Mouse (Mus musculus) forebrain, embryonic 16.5 days (tissue): ENCODE results near the gene Rnf39. TPM values are rescaled to one million over a fixed set of nuclear protein-coding genes. Genes with fewer than 3 reads are reported as not detected.
A peak's percentile ranks its signal among the peaks of the same experiment; 100 is the strongest.

ENCODE experiments used
- ATAC-seq: fragments of 200-750 bp; cut with Nextera tagmentation; 2 replicates; pipeline ENCODE4 v1.8.0; 2017; ENCODE audit warnings: mild to moderate bottlenecking, moderate library complexity
- H3K27ac ChIP-seq: fragments of 300-500 bp; sonication (generic); 2 replicates; pipeline ENCODE4 v1.5.1; 2014; ENCODE audit warnings: low read length, control low read depth
- H3K27me3 ChIP-seq: fragments of 300-500 bp; sonication (generic); replicated peaks from 2 replicates; pipeline ENCODE4 v1.6.1; 2014; ENCODE audit warnings: low read length; ENCODE audit not compliant: control insufficient read depth, insufficient read depth
- H3K36me3 ChIP-seq: fragments of 300-500 bp; sonication (generic); 2 replicates; pipeline ENCODE4 v1.6.1; 2014; ENCODE audit not compliant: control insufficient read depth, insufficient read depth
- H3K4me1 ChIP-seq: fragments of 300-500 bp; sonication (generic); replicated peaks from 2 replicates; pipeline ENCODE4 v1.6.1; 2014; ENCODE audit warnings: low read length; ENCODE audit not compliant: control insufficient read depth, insufficient read depth
- H3K4me2 ChIP-seq: fragments of 300-500 bp; sonication (generic); 2 replicates; pipeline ENCODE4 v1.6.1; 2014; ENCODE audit warnings: mild to moderate bottlenecking, low read length, control low read depth
- H3K4me3 ChIP-seq: fragments of 300-500 bp; sonication (generic); replicated peaks from 2 replicates; pipeline ENCODE4 v1.5.1; 2014; ENCODE audit warnings: mild to moderate bottlenecking, low read length, control low read depth
- H3K9ac ChIP-seq: fragments of 300-500 bp; sonication (generic); replicated peaks from 2 replicates; pipeline ENCODE4 v1.6.1; 2014; ENCODE audit warnings: low read depth, low read length, control low read depth
- H3K9me3 ChIP-seq: fragments of 300-500 bp; sonication (generic); 2 replicates; pipeline ENCODE4 v1.6.1; 2016; ENCODE audit warnings: low read length; ENCODE audit not compliant: control insufficient read depth
- WGBS: fragments of 180-500 bp; shearing (Covaris S2); extraction: QIAGEN DNeasy Blood & Tissue Kit; methylation state at CpG from one replicate; pipeline ENCODE4 v1.1.7; 2014; 5-methylcytosine and 5-hydroxymethylcytosine counted together
- polyA plus RNA-seq: library from polyadenylated mRNA; unstranded; fragments of >200 nt; fragmentation: Nextera tagmentation; extraction: Ambion mirVana; gene quantifications from 2 replicates; pipeline ENCODE4 v1.2.1, GENCODE M21; 2015

Rnf39 gene
- polyA plus RNA-seq, 1 experiment from 2014 or later, result 1.1 TPM

DNA sequence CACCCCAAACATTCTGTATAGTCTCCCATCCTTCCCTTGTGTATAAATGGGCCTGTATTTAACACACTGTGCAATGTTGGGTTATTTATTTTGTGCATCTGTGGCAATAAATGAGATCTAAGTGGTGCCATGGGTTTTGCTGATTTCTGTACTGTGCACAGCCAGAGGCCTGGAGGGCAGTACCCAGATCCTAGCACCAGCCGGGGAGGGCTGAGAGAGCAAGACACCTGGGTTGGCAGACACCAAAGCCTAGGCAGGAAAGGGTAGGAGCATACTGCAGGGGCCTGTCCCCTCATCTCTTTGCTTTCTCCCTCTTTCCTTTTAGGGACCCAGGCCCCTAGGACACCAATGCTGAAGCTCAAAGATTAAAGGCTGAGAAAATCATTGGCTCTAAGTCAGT lies 5.6 kb downstream of the Rnf39 start:
- H3K9ac ChIP-seq, result no peak overlapping the region
- H3K4me1 ChIP-seq, result peaks cover 21% of the 10 kb centered on the region
- H3K9me3 ChIP-seq, result no peaks in the 10 kb centered on the region
- H3K27ac ChIP-seq, result no peak overlapping the region
- no peak overlapping the region for H3K4me2 ChIP-seq
- no peak overlapping the region for H3K4me3 ChIP-seq
- 85% methylated on average over 1 of the region's 1 CpGs for WGBS
- H3K36me3 ChIP-seq, result peaks cover 8% of the 10 kb centered on the region; the same call in 1 of the 2 replicates
- H3K27me3 ChIP-seq, result peaks cover 23% of the 10 kb centered on the region
- ATAC-seq, result no peak

DNA sequence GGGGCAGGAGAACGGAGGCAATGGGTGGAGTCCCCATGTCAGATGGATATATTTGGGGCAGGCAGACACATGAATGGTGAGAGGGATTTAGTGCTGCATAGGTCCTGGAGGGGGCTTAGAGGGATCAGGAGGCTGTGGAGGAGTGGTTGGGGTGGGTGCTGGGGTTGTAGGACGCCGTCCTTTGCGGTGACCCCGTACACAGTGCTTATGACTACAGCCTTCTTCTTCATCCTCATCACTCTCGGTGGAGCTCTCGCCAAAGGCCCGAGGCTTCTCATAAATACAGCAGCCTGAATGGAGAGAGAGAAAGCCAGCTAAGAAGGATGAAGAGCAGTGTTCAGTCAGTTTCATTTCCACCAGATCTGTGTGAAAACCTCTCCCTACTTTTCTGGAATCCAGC lies 6.5 kb downstream of the Rnf39 start:
- 92% methylated on average over 8 of the region's 8 CpGs for WGBS
- H3K9me3 ChIP-seq, result no peaks in the 10 kb centered on the region
- peaks cover 21% of the 10 kb centered on the region for H3K4me1 ChIP-seq
- no peak overlapping the region for H3K27ac ChIP-seq
- peaks cover 13% of the 10 kb centered on the region for H3K27me3 ChIP-seq
- ATAC-seq, result no peak
- H3K4me2 ChIP-seq, result no peak overlapping the region
- peaks cover 11% of the 10 kb centered on the region; the same call in 1 of the 2 replicates for H3K36me3 ChIP-seq
- H3K9ac ChIP-seq, result no peak overlapping the region
- no peak overlapping the region for H3K4me3 ChIP-seq

DNA sequence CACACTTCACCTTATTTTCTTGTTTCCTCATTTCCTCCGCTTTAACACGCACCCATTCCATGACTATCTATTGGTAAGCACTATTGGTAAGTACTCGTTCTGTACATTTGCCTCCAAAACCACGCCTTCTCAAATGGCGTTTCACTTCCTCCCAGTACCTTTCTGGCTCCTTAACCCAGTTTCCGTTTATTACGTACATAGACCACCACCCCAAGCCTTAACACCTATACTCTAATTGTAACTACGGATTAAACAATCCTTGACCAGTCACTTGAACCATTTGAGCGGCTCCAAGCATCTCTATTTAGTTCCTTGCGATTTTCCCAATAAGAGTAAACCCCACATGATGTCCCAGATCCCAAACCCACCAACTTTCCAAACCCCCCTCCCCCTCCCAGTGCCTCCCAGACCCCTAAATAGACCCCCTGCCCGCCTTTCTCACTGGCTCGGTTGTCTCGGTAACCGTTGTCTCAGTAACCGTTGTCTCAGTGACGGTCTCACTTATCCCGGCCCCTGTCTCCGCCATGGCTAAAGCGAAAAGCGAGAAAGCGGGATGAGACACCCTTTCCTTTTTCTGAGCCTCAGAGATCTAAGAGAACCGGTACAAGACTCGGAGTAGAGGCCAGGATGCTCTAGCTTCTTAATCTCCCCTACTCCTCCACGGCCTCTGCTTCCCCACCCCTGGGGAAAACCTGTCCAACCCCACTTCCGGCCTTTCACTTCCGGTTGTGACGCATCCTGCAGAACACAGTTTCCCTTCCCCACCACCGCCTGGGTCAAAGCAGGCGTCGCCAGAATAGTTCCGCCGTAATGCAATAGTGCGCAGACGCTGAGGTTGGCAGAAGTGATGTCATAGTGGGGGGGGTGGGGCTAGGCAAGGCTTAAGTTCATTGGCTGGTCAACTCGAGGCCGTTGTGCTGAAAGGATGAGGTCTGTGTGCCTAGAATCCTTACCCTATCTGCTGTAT lies 8.5 kb downstream of the Rnf39 start, which contains the start of gene Ppp1r11:
Ppp1r11 (minus strand) TSS at position 761 of the 967 bp plus-strand sequence.
- no peaks in the 10 kb centered on the region for H3K27me3 ChIP-seq
- peaks cover 21% of the 10 kb centered on the region for H3K4me1 ChIP-seq
- peak within 1 kb of the TSS; percentile 93 for H3K4me2 ChIP-seq
- ATAC-seq, result peak; percentile 96
- H3K36me3 ChIP-seq, result peaks cover 15% of the 10 kb centered on the region; the same call in 1 of the 2 replicates
- H3K27ac ChIP-seq, result peak within 1 kb of the TSS; percentile 88
- no peaks in the 10 kb centered on the region for H3K9me3 ChIP-seq
- peak within 1 kb of the TSS; percentile 58 for H3K4me3 ChIP-seq
- H3K9ac ChIP-seq, result peak within 1 kb of the TSS; percentile 63
- 2% methylated on average over 36 of the region's 36 CpGs for WGBS

DNA sequence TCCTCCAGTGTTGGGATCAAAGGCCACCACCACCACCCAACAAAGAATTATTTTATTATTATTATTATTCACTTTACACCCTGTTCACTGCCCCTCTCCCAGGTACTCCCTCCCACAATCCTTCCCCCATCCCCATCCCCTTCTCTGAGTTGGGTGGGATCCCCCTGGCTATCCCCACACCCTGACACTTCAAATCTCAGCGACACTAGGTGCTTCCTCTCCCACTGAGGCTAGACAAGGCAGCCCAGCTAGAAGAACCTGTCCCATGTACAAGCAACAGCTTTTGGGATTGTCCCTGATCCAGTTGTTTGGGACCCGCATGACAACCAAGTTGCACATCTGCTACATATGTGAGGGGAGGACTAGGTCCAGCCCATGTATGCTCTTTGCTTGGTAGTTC lies 9.9 kb downstream of the Rnf39 start:
- Histone ChIP-seq H3K36me3 (peaks cover 15% of the 10 kb centered on the region; the same call in 1 of the 2 replicates), H3K27me3 (no peaks in the 10 kb centered on the region), H3K4me1 (peaks cover 18% of the 10 kb centered on the region), H3K4me3 (no peak overlapping the region), H3K9me3 (no peaks in the 10 kb centered on the region), H3K4me2 (no peak overlapping the region), H3K27ac (no peak overlapping the region), H3K9ac (no peak overlapping the region)
- 84% methylated on average over 2 of the region's 2 CpGs for WGBS
- ATAC-seq, result no peak

- H3K4me2 ChIP-seq, result no peak overlapping the region
- H3K27me3 ChIP-seq, result no peaks in the 10 kb centered on the region
- H3K36me3 ChIP-seq, result peaks cover 15% of the 10 kb centered on the region; the same call in 1 of the 2 replicates
- ATAC-seq, result no peak
- no peaks in the 10 kb centered on the region for H3K9me3 ChIP-seq
- no peak overlapping the region for H3K4me3 ChIP-seq
- peaks cover 19% of the 10 kb centered on the region for H3K4me1 ChIP-seq
- no peak overlapping the region for H3K27ac ChIP-seq
- 86% methylated on average over 1 of the region's 1 CpGs for WGBS
- no peak overlapping the region for H3K9ac ChIP-seq
Measured at GRCm38 (mm10) chr17:36953062-36953461, 10.3 kb downstream of the Rnf39 start.

GRCm38 (mm10) chr17:36957999-36958743 lies 15.5 kb downstream of the Rnf39 start, which contains the start of the genes Znrd1 and Znrd1as:
Gene Znrd1, minus strand, starts transcription at chr17:36958559.
Gene Znrd1as, plus strand, starts transcription at chr17:36958592.
- Histone ChIP-seq H3K27me3 (no peaks in the 10 kb centered on the region), H3K9ac (peak within 1 kb of the TSS; percentile 83), H3K4me1 (peaks cover 14% of the 10 kb centered on the region), H3K4me2 (peak within 1 kb of the TSS; percentile 88), H3K27ac (peak within 1 kb of the TSS; percentile 82), H3K36me3 (peaks cover 7% of the 10 kb centered on the region; the same call in 1 of the 2 replicates), H3K9me3 (no peaks in the 10 kb centered on the region), H3K4me3 (peak within 1 kb of the TSS; percentile 55)
- WGBS, result under 1% methylated on average over 46 of the region's 46 CpGs
- ATAC-seq, result peak; percentile 98

DNA sequence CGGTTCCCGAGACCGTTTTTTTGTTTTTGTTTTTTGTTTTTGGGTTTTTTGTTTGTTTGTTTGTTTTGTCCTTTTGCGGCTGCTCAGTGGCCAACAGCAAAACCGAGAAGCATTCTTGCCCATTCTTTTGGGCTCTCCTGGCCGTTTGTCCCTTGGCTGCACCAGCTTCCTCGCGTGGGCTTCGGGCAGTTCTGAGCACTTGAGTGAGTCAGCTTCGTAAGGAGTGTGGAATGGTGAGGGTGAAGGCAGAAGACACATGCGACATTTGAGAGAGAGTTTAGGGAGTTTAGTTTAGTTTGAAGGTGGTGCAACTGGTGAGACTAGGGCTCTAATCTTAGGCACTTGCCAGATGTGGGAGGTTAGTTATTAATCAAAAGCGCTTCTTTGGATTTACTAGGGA lies 16.2 kb downstream of the Rnf39 start:
- H3K4me1 ChIP-seq, result peaks cover 14% of the 10 kb centered on the region
- H3K4me2 ChIP-seq, result peak overlapping the region; percentile 88
- H3K4me3 ChIP-seq, result peak overlapping the region; percentile 55
- peaks cover 7% of the 10 kb centered on the region; the same call in 1 of the 2 replicates for H3K36me3 ChIP-seq
- no peaks in the 10 kb centered on the region for H3K9me3 ChIP-seq
- H3K9ac ChIP-seq, result peak overlapping the region; percentile 83
- peak; percentile 4; the same call in 1 of the 2 replicates for ATAC-seq
- H3K27ac ChIP-seq, result no peak overlapping the region
- no peaks in the 10 kb centered on the region for H3K27me3 ChIP-seq
- 9% methylated on average over 12 of the region's 12 CpGs for WGBS

- no peaks in the 10 kb centered on the region for H3K27me3 ChIP-seq
- no peak for ATAC-seq
- H3K27ac ChIP-seq, result no peak overlapping the region
- H3K9me3 ChIP-seq, result no peaks in the 10 kb centered on the region
- H3K4me2 ChIP-seq, result no peak overlapping the region
- H3K9ac ChIP-seq, result no peak overlapping the region
- 88% methylated on average over 1 of the region's 1 CpGs for WGBS
- no peaks in the 10 kb centered on the region for H3K36me3 ChIP-seq
- no peak overlapping the region for H3K4me3 ChIP-seq
- H3K4me1 ChIP-seq, result peaks cover 14% of the 10 kb centered on the region
Measured at GRCm38 (mm10) chr17:36961125-36961524, 18.4 kb downstream of the Rnf39 start.

DNA sequence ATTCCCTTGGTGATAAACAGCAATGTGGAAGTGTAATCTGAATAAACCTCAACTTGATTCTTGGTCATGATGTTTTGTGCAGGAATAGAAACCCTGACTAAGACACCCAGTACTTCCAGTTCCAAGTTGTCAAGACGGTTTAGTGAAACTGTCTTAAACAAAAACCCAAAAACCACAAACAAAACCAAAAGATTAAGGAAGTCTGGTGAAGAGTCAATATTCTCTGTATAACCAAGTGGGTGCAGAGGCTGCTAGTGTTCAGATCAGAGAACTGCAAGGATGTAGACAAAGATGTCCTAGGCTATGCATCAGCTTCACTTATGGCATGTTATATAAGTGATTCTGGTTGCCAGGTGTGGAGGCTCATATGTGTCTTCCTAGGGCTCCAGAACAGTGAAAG lies 24.2 kb downstream of the Rnf39 start:
- Histone ChIP-seq H3K27me3 (no peaks in the 10 kb centered on the region), H3K9ac (no peak overlapping the region), H3K36me3 (no peaks in the 10 kb centered on the region), H3K4me3 (no peak overlapping the region), H3K9me3 (no peaks in the 10 kb centered on the region), H3K27ac (no peak overlapping the region), H3K4me2 (no peak overlapping the region), H3K4me1 (no peaks in the 10 kb centered on the region)
- ATAC-seq, result no peak
- WGBS, result 94% methylated on average over 1 of the region's 1 CpGs
